Mouse (Mus musculus) liver, adult 2 months (tissue): ENCODE measurements around the gene Skap1.

ENCODE experiments used
- CTCF ChIP-seq: fragments of 200-500 bp; IDR thresholded peaks from 2 replicates; pipeline ENCODE4 v1.5.1; 2011; ENCODE audit warnings: low read depth, low read length, control low read depth
- POLR2A ChIP-seq: fragments of 200-500 bp; IDR thresholded peaks from 2 replicates; pipeline ENCODE4 v1.6.1; 2011; ENCODE audit warnings: low read length, control low read depth; ENCODE audit not compliant: insufficient read depth; ENCODE audit errors: extremely low read depth

DNA sequence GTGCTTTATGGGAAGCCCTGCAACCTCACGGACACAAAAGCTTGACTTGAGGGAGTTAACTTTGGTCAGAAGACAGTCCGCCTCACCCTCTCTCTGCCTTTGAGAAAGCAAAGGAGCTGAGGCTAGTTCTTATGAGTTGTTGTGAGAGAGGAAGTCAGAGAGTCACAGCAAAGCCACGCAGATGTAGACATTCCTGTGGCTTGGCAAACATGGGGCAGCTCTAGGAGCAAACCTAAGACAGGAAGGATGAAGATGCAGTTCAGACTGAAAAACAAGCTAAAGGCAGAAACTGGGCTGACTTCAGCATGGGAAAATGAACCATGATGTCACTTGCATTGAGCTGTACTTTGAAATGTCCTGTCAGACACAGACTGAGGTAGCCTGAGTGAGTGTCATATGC, 283.2 kb downstream of the Skap1 start:
- no peak for TF ChIP-seq CTCF
- TF ChIP-seq POLR2A = no peak
